Mouse (Mus musculus) liver, embryonic 13.5 days (tissue): ENCODE measurements at regions not wholly inside any gene's neighbourhood (a gene's known extent, or its start where the extent isn't known, plus 50 kb on each side); places are given as distances from the start of the nearest gene placed in this dataset.

ENCODE experiments used
- ATAC-seq: fragments of 200-750 bp; cut with Nextera tagmentation; 2 replicates; pipeline ENCODE4 v1.8.0; 2017; ENCODE audit warnings: low read depth, mild to moderate bottlenecking, moderate number of reproducible peaks, moderate library complexity
- DNase-seq: peaks from one replicate; pipeline ENCODE4 v3.0.0; 2022
- H3K27ac ChIP-seq: fragments of 300-500 bp; sonication (generic); 2 replicates; pipeline ENCODE4 v1.5.1; 2015; ENCODE audit warnings: moderate library complexity, mild to moderate bottlenecking, inconsistent platforms
- H3K27me3 ChIP-seq: fragments of 300-500 bp; sonication (generic); 2 replicates; pipeline ENCODE4 v1.6.1; 2015; ENCODE audit warnings: mild to moderate bottlenecking, inconsistent platforms
- H3K36me3 ChIP-seq: fragments of 300-500 bp; sonication (generic); 2 replicates; pipeline ENCODE4 v1.6.1; 2015; ENCODE audit warnings: mild to moderate bottlenecking, inconsistent platforms
- H3K4me1 ChIP-seq: fragments of 300-500 bp; sonication (generic); replicated peaks from 2 replicates; pipeline ENCODE4 v1.6.1; 2015; ENCODE audit warnings: inconsistent platforms
- H3K4me2 ChIP-seq: fragments of 300-500 bp; sonication (generic); 2 replicates; pipeline ENCODE4 v1.6.1; 2015; ENCODE audit warnings: inconsistent platforms, mild to moderate bottlenecking, moderate library complexity
- H3K4me3 ChIP-seq: fragments of 300-500 bp; sonication (generic); replicated peaks from 2 replicates; pipeline ENCODE4 v1.5.1; 2015; ENCODE audit warnings: mild to moderate bottlenecking, inconsistent platforms
- H3K9ac ChIP-seq: fragments of 300-500 bp; sonication (generic); 2 replicates; pipeline ENCODE4 v1.6.1; 2015; ENCODE audit warnings: mild to moderate bottlenecking, inconsistent platforms
- H3K9me3 ChIP-seq: fragments of 300-500 bp; sonication (generic); replicated peaks from 2 replicates; pipeline ENCODE4 v1.6.1; 2016; ENCODE audit warnings: inconsistent platforms
- WGBS: fragments of 180-500 bp; shearing (Covaris S2); methylation state at CpG from one replicate; pipeline ENCODE4 v1.1.7; 2015; ENCODE audit not compliant: insufficient replicate concordance; 5-methylcytosine and 5-hydroxymethylcytosine counted together

- Histone ChIP-seq H3K36me3 (no peaks in the 10 kb centered on the region), H3K27me3 (no peaks in the 10 kb centered on the region), H3K4me2 (no peak overlapping the region), H3K9ac (no peak overlapping the region), H3K9me3 (no peaks in the 10 kb centered on the region), H3K27ac (no peak overlapping the region), H3K4me3 (no peak overlapping the region), H3K4me1 (no peaks in the 10 kb centered on the region)
- 53% methylated on average over 3 of the region's 3 CpGs for WGBS
- ATAC-seq (no peak), DNase-seq (no peak)
Observed at GRCm38 (mm10) chrX:11574354-11574753, 246.7 kb downstream of the H2al1j start.

DNA sequence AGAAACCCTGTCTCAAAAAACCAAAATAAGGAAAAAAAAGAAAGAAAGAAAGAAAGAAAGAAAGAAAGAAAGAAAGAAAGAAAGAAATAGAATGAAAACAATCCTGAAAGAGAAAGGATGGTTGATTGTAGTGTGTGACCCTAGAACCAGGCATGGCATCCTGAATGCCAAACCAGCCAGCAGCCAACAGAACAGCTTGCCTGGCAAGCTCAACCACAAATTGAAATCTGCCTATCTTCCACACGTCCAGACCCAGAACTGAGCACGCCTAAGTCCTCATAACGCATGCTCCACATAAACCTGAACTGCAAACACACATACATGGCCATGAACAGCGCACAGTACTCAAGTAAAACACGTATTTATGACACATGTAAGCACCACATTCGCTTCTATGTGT is 247.9 kb downstream of the H2al1j start:
- 65% methylated on average over 6 of the region's 6 CpGs for WGBS
- no peak for DNase-seq
- no peaks in the 10 kb centered on the region for H3K36me3 ChIP-seq
- H3K27ac ChIP-seq, result no peak overlapping the region
- no peak overlapping the region for H3K4me2 ChIP-seq
- H3K9me3 ChIP-seq, result no peaks in the 10 kb centered on the region
- no peak for ATAC-seq
- H3K4me1 ChIP-seq, result no peaks in the 10 kb centered on the region
- H3K27me3 ChIP-seq, result no peaks in the 10 kb centered on the region
- H3K9ac ChIP-seq, result no peak overlapping the region
- H3K4me3 ChIP-seq, result no peak overlapping the region

DNA sequence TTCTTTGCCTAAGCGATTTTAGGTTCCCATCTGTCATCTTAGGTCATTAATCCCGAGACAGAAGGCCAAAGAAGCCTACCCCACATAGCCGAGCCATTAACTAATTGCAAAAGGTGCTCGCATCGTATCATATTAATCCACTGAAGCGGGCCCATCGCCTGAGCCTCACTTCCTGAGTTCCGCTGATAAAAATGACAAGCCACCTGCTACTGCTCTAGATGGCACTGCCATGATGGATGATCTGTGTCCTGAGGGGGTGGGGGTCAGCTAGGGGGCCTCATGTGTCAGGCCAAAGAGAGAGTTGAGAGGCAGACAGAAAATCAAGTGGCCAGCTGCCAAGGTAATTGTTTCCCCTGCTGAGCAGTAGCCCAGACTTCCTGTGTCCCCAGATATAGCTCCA is 248.7 kb downstream of the H2al1j start:
- Histone ChIP-seq H3K4me3 (no peak overlapping the region), H3K4me2 (no peak overlapping the region), H3K9me3 (no peaks in the 10 kb centered on the region), H3K27me3 (no peaks in the 10 kb centered on the region), H3K36me3 (no peaks in the 10 kb centered on the region), H3K27ac (no peak overlapping the region), H3K9ac (no peak overlapping the region), H3K4me1 (no peaks in the 10 kb centered on the region)
- DNase-seq, result no peak
- ATAC-seq, result no peak
- WGBS, result 65% methylated on average over 8 of the region's 8 CpGs

GRCm38 (mm10) chrX:11577294-11577693 is 249.7 kb downstream of the H2al1j start:
- Histone ChIP-seq H3K27ac (no peak overlapping the region), H3K9ac (no peak overlapping the region), H3K27me3 (no peaks in the 10 kb centered on the region), H3K4me2 (no peak overlapping the region), H3K4me3 (no peak overlapping the region), H3K4me1 (no peaks in the 10 kb centered on the region), H3K9me3 (no peaks in the 10 kb centered on the region), H3K36me3 (no peaks in the 10 kb centered on the region)
- 55% methylated on average over 3 of the region's 3 CpGs for WGBS
- ATAC-seq (no peak), DNase-seq (no peak)

DNA sequence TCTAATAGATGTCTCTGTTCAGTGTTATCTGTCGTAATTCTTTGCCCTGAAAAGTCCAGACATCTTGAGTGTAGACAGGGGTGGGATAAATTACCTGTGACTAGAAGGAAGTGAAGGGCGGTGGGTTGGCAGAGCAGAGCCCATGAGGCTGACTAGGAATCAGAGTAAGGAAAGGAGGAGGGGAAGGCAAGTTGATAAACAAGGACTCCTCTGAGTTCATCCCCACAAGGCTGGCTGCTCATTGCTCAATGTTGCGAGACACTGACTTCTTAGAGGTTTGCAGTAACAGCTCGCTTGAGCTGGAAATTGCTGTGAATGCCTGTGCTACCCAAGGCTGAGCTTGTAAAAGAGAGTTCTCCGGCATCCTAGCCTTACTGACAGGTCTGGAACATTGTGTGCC is 257.7 kb downstream of the H2al1j start:
- Histone ChIP-seq H3K9ac (no peak overlapping the region), H3K4me3 (no peak overlapping the region), H3K4me2 (no peak overlapping the region), H3K36me3 (no peaks in the 10 kb centered on the region), H3K27me3 (no peaks in the 10 kb centered on the region; the same call in 1 of the 2 replicates), H3K4me1 (no peaks in the 10 kb centered on the region), H3K9me3 (no peaks in the 10 kb centered on the region), H3K27ac (no peak overlapping the region)
- DNase-seq, result no peak
- ATAC-seq, result no peak
- WGBS, result 63% methylated on average over 5 of the region's 5 CpGs

GRCm38 (mm10) chrX:11591391-11592187 is 264.0 kb downstream of the H2al1j start:
- Histone ChIP-seq H3K4me1 (no peaks in the 10 kb centered on the region), H3K9me3 (no peaks in the 10 kb centered on the region), H3K9ac (no peak overlapping the region), H3K36me3 (no peaks in the 10 kb centered on the region), H3K4me2 (no peak overlapping the region), H3K27ac (no peak overlapping the region), H3K4me3 (no peak overlapping the region), H3K27me3 (peaks cover 12% of the 10 kb centered on the region; the same call in 1 of the 2 replicates)
- ATAC-seq (no peak), DNase-seq (no peak)
- 37% methylated on average over 10 of the region's 10 CpGs for WGBS

GRCm38 (mm10) chrX:11594542-11594941 is 266.9 kb downstream of the H2al1j start:
- no peak for ATAC-seq
- Histone ChIP-seq H3K27me3 (peaks cover 12% of the 10 kb centered on the region; the same call in 1 of the 2 replicates), H3K9me3 (no peaks in the 10 kb centered on the region), H3K4me3 (no peak overlapping the region), H3K36me3 (no peaks in the 10 kb centered on the region), H3K9ac (no peak overlapping the region), H3K4me2 (no peak overlapping the region), H3K4me1 (no peaks in the 10 kb centered on the region), H3K27ac (no peak overlapping the region)
- WGBS, result 24% methylated on average over 3 of the region's 3 CpGs
- DNase-seq, result no peak

DNA sequence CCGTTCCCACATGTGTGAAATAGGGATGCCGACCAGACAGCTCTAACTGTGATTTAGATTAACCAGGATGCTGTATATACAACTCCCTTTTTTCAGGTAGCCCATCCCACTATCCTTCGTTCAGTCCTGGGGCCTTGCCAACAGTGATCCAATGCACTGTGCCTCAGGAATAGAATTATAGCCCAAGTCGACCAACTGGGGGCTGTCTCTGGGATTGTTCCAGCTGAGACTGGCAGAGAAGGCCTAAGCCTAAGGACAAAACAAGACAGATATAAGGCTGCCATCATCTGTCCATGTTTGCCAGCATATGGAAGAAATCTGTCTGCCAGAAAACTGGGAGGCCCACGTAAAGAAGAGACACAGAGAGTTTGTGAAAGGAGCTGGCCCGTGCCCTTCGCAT is 269.9 kb downstream of the H2al1j start:
- Histone ChIP-seq H3K9me3 (no peaks in the 10 kb centered on the region), H3K4me2 (no peak overlapping the region), H3K27ac (no peak overlapping the region), H3K4me3 (no peak overlapping the region), H3K4me1 (no peaks in the 10 kb centered on the region), H3K27me3 (0 out of 2 replicates have a peak, but pooled peaks cover 3% of the 10 kb centered on the region), H3K9ac (no peak overlapping the region), H3K36me3 (no peaks in the 10 kb centered on the region)
- WGBS, result 66% methylated on average over 7 of the region's 7 CpGs
- ATAC-seq, result no peak
- no peak for DNase-seq

GRCm38 (mm10) chrX:11614237-11614636 is 286.6 kb downstream of the H2al1j start:
- H3K4me2 ChIP-seq, result no peak overlapping the region
- no peak for DNase-seq
- H3K36me3 ChIP-seq, result no peaks in the 10 kb centered on the region

DNA sequence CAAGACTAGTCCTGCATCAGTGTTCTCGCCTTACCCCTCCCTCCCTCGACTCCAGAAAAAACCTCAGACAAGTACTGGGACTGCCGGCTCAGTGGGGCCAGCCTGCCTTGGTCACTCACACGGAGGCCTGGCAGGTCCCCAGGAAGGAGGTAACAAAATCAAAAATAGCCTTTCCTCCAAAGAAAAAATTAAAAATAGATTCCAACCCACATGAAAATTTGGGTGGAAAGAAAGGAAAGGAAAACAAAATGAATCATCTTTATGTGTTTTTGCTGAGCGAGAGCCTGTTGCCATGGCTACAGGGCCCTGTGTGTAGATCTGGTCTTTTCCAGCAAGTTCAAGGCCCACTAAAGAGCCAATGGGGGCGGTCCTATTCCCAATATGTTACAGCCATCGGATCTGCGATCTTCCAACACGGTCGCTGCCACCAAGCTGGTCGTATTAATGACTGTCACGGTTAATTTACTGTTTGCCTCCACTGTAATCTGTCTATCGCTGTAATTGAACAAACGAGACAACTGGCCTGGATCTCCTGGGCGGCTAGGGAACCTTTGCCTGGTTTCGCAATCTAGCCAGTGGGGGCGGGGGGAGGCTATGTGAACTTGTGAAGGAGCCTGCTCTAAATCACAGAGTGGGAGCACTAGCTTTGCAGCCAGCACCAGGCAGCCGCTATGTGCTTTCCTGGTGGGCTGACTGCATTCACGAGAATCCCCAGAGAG is 293.6 kb downstream of the H2al1j start:
- ATAC-seq, result no peak
- H3K4me1 ChIP-seq, result no peaks in the 10 kb centered on the region
- WGBS, result 62% methylated on average over 19 of the region's 19 CpGs
- no peaks in the 10 kb centered on the region for H3K36me3 ChIP-seq
- H3K9me3 ChIP-seq, result no peaks in the 10 kb centered on the region
- H3K27ac ChIP-seq, result no peak overlapping the region
- H3K4me2 ChIP-seq, result no peak overlapping the region
- DNase-seq, result no peak
- H3K27me3 ChIP-seq, result no peaks in the 10 kb centered on the region
- H3K4me3 ChIP-seq, result no peak overlapping the region
- H3K9ac ChIP-seq, result no peak overlapping the region

More at GRCm38 (mm10) chrX:11614237-11614636, 286.6 kb downstream of the H2al1j start:
- no peaks in the 10 kb centered on the region for H3K27me3 ChIP-seq
- H3K4me3 ChIP-seq, result no peak overlapping the region
- H3K4me1 ChIP-seq, result no peaks in the 10 kb centered on the region
- no peaks in the 10 kb centered on the region for H3K9me3 ChIP-seq
- ATAC-seq, result no peak
- H3K9ac ChIP-seq, result no peak overlapping the region
- 39% methylated on average over 8 of the region's 8 CpGs for WGBS
- H3K27ac ChIP-seq, result no peak overlapping the region

GRCm38 (mm10) chrX:11626274-11626878 is 298.8 kb downstream of the H2al1j start:
- ATAC-seq, result no peak
- Histone ChIP-seq H3K4me2 (no peak overlapping the region), H3K27ac (no peak overlapping the region), H3K27me3 (no peaks in the 10 kb centered on the region), H3K36me3 (no peaks in the 10 kb centered on the region), H3K9ac (no peak overlapping the region), H3K4me3 (no peak overlapping the region), H3K4me1 (no peaks in the 10 kb centered on the region), H3K9me3 (no peaks in the 10 kb centered on the region)
- no peak for DNase-seq
- 48% methylated on average over 10 of the region's 10 CpGs for whole genome bisulfite sequencing
